Mouse (Mus musculus): Measurements from ENCODE around the gene Arl14ep. TPM values are rescaled to one million over a fixed set of nuclear protein-coding genes. Genes with fewer than 3 reads are reported as not detected.

The Arl14ep gene
- polyA plus RNA-seq, 1 experiment from 2014 or later, result 8.5 TPM

- TF ChIP-seq CTCF (IDR thresholded peaks at IDR 0.05; ENCODE audit: low read depth) (no peak), EP300 (IDR thresholded peaks at IDR 0.05; ENCODE audit: low read depth) (no peak)
- Histone ChIP-seq H3K27ac (ENCODE audit: low read depth) (no peak overlapping the region), H3K36me3 (replicated peaks; ENCODE audit: insufficient read depth, low read length) (peaks cover 16% of the 10 kb centered on the region), H3K9ac (replicated peaks) (no peak overlapping the region), H3K9me3 (ENCODE audit: low read length) (no peaks in the 10 kb centered on the region), H3K4me3 (ENCODE audit: low read depth, low read length) (no peak overlapping the region), H3K4me2 (ENCODE audit: low read depth, low read length) (no peak overlapping the region), H3K27me3 (ENCODE audit: insufficient read depth, low read length) (no peaks in the 10 kb centered on the region), H3K4me1 (ENCODE audit: insufficient read depth) (no peaks in the 10 kb centered on the region)
- 73% methylated on average over 2 of the region's 2 CpGs for WGBS (ENCODE audit: insufficient replicate concordance)
- ATAC-seq (no peak), DNase-seq (no peak)
Measured at GRCm38 (mm10) chr2:106961066-106961465, 13.2 kb downstream of the Arl14ep start.

GRCm38 (mm10) chr2:106960237-106960636 is 14.0 kb downstream of the Arl14ep start:
- Histone ChIP-seq H3K27ac (ENCODE audit: low read depth) (no peak overlapping the region), H3K27me3 (ENCODE audit: insufficient read depth, low read length) (no peaks in the 10 kb centered on the region), H3K4me1 (ENCODE audit: insufficient read depth) (no peaks in the 10 kb centered on the region), H3K9me3 (ENCODE audit: low read length) (no peaks in the 10 kb centered on the region), H3K4me3 (ENCODE audit: low read depth, low read length) (no peak overlapping the region), H3K9ac (replicated peaks) (no peak overlapping the region), H3K4me2 (ENCODE audit: low read depth, low read length) (no peak overlapping the region), H3K36me3 (replicated peaks; ENCODE audit: insufficient read depth, low read length) (peaks cover 11% of the 10 kb centered on the region; the same call in 1 of the 2 replicates)
- 45% methylated on average over 7 of the region's 7 CpGs for WGBS (ENCODE audit: insufficient replicate concordance)
- DNase-seq (no peak), ATAC-seq (no peak)
- TF ChIP-seq CTCF (IDR thresholded peaks at IDR 0.05; ENCODE audit: low read depth) (peak; percentile 48), EP300 (IDR thresholded peaks at IDR 0.05; ENCODE audit: low read depth) (no peak)

- ATAC-seq, result no peak
- H3K9me3 ChIP-seq (ENCODE audit: low read length), result no peaks in the 10 kb centered on the region
- no peak overlapping the region for H3K4me3 ChIP-seq (ENCODE audit: low read depth, low read length)
- no peak for TF ChIP-seq CTCF (IDR thresholded peaks at IDR 0.05; ENCODE audit: low read depth)
- no peak for TF ChIP-seq EP300 (IDR thresholded peaks at IDR 0.05; ENCODE audit: low read depth)
- no peak for DNase-seq
- H3K4me1 ChIP-seq (ENCODE audit: insufficient read depth), result no peaks in the 10 kb centered on the region
- no peaks in the 10 kb centered on the region for H3K27me3 ChIP-seq (ENCODE audit: insufficient read depth, low read length)
- no peak overlapping the region for H3K4me2 ChIP-seq (ENCODE audit: low read depth, low read length)
- 82% methylated on average over 5 of the region's 5 CpGs for WGBS (ENCODE audit: insufficient replicate concordance)
- peaks cover 5% of the 10 kb centered on the region; the same call in 1 of the 2 replicates for H3K36me3 ChIP-seq (replicated peaks; ENCODE audit: insufficient read depth, low read length)
- H3K9ac ChIP-seq (replicated peaks), result no peak overlapping the region
- no peak overlapping the region for H3K27ac ChIP-seq (ENCODE audit: low read depth)
Measured at GRCm38 (mm10) chr2:106959380-106959779, 14.8 kb downstream of the Arl14ep start.

DNA sequence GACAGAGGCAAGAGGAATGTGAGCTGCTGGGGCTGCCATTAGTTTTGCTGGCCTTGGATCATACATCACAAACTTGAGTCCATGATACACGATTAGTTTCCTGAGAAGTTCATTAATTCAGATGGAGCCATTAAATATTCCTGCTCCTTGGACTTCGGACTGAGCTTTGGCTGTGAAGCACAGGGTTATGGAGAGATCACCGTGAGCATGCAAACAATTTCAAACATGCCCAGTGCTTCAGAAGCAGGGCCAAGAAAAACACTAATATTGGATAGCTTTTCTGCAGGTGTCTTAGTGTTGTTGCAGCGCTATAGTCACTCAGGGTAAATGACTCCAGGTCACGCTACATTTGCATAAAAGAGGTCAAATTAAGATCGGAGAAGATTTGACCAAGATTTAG is 15.3 kb downstream of the Arl14ep start:
- DNase-seq, result no peak
- no peaks in the 10 kb centered on the region for H3K4me1 ChIP-seq (ENCODE audit: insufficient read depth)
- H3K4me3 ChIP-seq (ENCODE audit: low read depth, low read length), result no peak overlapping the region
- no peak overlapping the region for H3K9ac ChIP-seq (replicated peaks)
- H3K27me3 ChIP-seq (ENCODE audit: insufficient read depth, low read length), result no peaks in the 10 kb centered on the region
- no peak for TF ChIP-seq EP300 (IDR thresholded peaks at IDR 0.05; ENCODE audit: low read depth)
- no peak for TF ChIP-seq CTCF (IDR thresholded peaks at IDR 0.05; ENCODE audit: low read depth)
- ATAC-seq, result no peak
- 72% methylated on average over 6 of the region's 6 CpGs for WGBS (ENCODE audit: insufficient replicate concordance)
- H3K4me2 ChIP-seq (ENCODE audit: low read depth, low read length), result no peak overlapping the region
- no peaks in the 10 kb centered on the region for H3K9me3 ChIP-seq (ENCODE audit: low read length)
- 0 out of 2 replicates have a peak, but pooled peaks cover 4% of the 10 kb centered on the region for H3K36me3 ChIP-seq (replicated peaks; ENCODE audit: insufficient read depth, low read length)
- no peak overlapping the region for H3K27ac ChIP-seq (ENCODE audit: low read depth)

GRCm38 (mm10) chr2:106956146-106956545 is 18.1 kb downstream of the Arl14ep start:
- H3K27me3 ChIP-seq (ENCODE audit: insufficient read depth, low read length), result no peaks in the 10 kb centered on the region
- 58% methylated on average over 6 of the region's 6 CpGs for WGBS (ENCODE audit: insufficient replicate concordance)

DNA sequence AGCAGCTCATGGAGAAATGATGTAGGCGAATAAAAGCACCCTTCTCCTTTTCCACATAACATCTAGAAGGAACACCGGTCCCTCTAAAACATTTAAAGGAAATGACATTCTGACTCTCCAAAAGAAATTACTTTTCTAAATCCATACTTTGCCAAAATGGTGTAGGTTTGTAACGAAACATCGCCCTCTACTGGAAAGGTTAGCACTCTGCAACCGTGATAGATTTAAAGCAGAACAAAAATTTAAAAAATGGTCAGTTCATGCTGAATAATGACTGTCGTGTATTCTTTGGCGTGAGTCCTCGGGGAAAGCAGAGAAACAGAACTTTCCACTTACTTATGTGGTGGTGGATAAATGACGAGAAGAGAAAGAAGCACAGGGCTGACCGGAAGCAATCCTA is 18.6 kb downstream of the Arl14ep start:
- Histone ChIP-seq H3K4me3 (ENCODE audit: low read depth, low read length) (no peak overlapping the region), H3K27ac (ENCODE audit: low read depth) (no peak overlapping the region), H3K4me2 (ENCODE audit: low read depth, low read length) (no peak overlapping the region), H3K4me1 (ENCODE audit: insufficient read depth) (no peaks in the 10 kb centered on the region), H3K27me3 (ENCODE audit: insufficient read depth, low read length) (no peaks in the 10 kb centered on the region), H3K9me3 (ENCODE audit: low read length) (no peaks in the 10 kb centered on the region), H3K36me3 (replicated peaks; ENCODE audit: insufficient read depth, low read length) (no peaks in the 10 kb centered on the region), H3K9ac (replicated peaks) (no peak overlapping the region)
- DNase-seq, result no peak
- no peak for ATAC-seq
- TF ChIP-seq EP300 (IDR thresholded peaks at IDR 0.05; ENCODE audit: low read depth), result no peak
- peak; percentile 75 for TF ChIP-seq CTCF (IDR thresholded peaks at IDR 0.05; ENCODE audit: low read depth)
- WGBS (ENCODE audit: insufficient replicate concordance), result 16% methylated on average over 10 of the region's 10 CpGs

More at GRCm38 (mm10) chr2:106956146-106956545, 18.1 kb downstream of the Arl14ep start:
- DNase-seq (no peak), ATAC-seq (no peak)
- Histone ChIP-seq H3K9ac (replicated peaks) (no peak overlapping the region), H3K36me3 (replicated peaks; ENCODE audit: insufficient read depth, low read length) (no peaks in the 10 kb centered on the region), H3K27ac (ENCODE audit: low read depth) (no peak overlapping the region), H3K4me2 (ENCODE audit: low read depth, low read length) (no peak overlapping the region), H3K4me1 (ENCODE audit: insufficient read depth) (no peaks in the 10 kb centered on the region), H3K4me3 (ENCODE audit: low read depth, low read length) (no peak overlapping the region), H3K9me3 (ENCODE audit: low read length) (no peaks in the 10 kb centered on the region)
- TF ChIP-seq EP300 (IDR thresholded peaks at IDR 0.05; ENCODE audit: low read depth) (no peak), CTCF (IDR thresholded peaks at IDR 0.05; ENCODE audit: low read depth) (no peak)

GRCm38 (mm10) chr2:106954975-106955374 is 19.2 kb downstream of the Arl14ep start:
- Histone ChIP-seq H3K4me1 (ENCODE audit: insufficient read depth) (no peaks in the 10 kb centered on the region), H3K9ac (replicated peaks) (no peak overlapping the region), H3K36me3 (replicated peaks; ENCODE audit: insufficient read depth, low read length) (no peaks in the 10 kb centered on the region), H3K27me3 (ENCODE audit: insufficient read depth, low read length) (no peaks in the 10 kb centered on the region), H3K4me3 (ENCODE audit: low read depth, low read length) (no peak overlapping the region), H3K27ac (ENCODE audit: low read depth) (no peak overlapping the region), H3K4me2 (ENCODE audit: low read depth, low read length) (no peak overlapping the region), H3K9me3 (ENCODE audit: low read length) (no peaks in the 10 kb centered on the region)
- WGBS (ENCODE audit: insufficient replicate concordance), result 71% methylated on average over 6 of the region's 6 CpGs
- DNase-seq (no peak), ATAC-seq (no peak)
- TF ChIP-seq EP300 (IDR thresholded peaks at IDR 0.05; ENCODE audit: low read depth) (no peak), CTCF (IDR thresholded peaks at IDR 0.05; ENCODE audit: low read depth) (no peak)

Measured in liver, postnatal 0 days (tissue).